Comparison of ENCODE assay signal across 10 mouse cellular contexts in the genomic region with DNA sequence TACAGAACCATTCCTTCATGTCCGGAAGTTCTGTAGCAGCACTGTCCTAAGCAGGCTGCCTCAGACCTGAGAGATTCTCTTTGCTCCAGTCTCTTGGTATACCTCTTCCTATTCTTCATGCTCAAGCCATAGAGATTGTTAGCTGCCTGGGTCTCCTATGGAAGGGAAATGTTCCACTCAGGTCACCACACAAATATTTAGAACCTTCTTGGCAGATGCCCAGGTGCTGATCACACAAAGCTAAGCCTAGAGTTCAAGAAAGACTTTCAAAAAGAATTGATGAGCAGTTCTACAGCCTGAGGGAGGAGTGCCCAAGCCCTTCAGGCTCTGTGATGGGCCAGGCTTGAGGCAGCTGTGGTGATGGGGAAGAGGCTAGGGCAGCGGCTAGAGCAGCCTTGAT. TPM values are rescaled to one million over a fixed set of nuclear protein-coding genes. Genes with fewer than 3 reads are reported as not detected.
DNase-seq lines count a peak whose midpoint lies in the region; ATAC-seq lines count a peak whose summit lies in the region.
"Had no signal": no experiment of that assay in that cellular context is flagged by ENCODE, and none has a peak within 500 bp of the region (broad histone marks: within the 10 kb centered on the region; RNA-seq: fewer than 3 reads in every experiment).

No protein-coding gene starts in this region.

- ATAC-seq in heart, embryonic 15.5 days (replicated peaks; ENCODE audit: insufficient number of reproducible peaks, insufficient read depth, low FRiP score, low read depth) = no peak
- ATAC-seq in hindbrain, embryonic 16.5 days = no peak
- no peak for ATAC-seq in erythroblast, adult 5-6 weeks (replicated peaks; ENCODE audit: low FRiP score, poor library complexity, severe bottlenecking)

- peaks cover 21% of the 10 kb centered on the region for H3K4me1 ChIP-seq in heart, embryonic 15.5 days (replicated peaks)
- H3K4me1 ChIP-seq in hindbrain, embryonic 16.5 days (ENCODE audit: control insufficient read depth, insufficient read depth, low read depth, low read length) = peaks cover 17% of the 10 kb centered on the region

- H3K4me2 ChIP-seq in heart, embryonic 15.5 days = peak overlapping the region; percentile 97
- peak overlapping the region; percentile 97 for H3K4me2 ChIP-seq in hindbrain, embryonic 16.5 days (ENCODE audit: low read length)

- no peak for DNase-seq in heart, adult 18-20 months
- peak; percentile 12 for DNase-seq in 3T3-L1 (ENCODE audit: low read depth, low spot score)
- DNase-seq in cerebellum, postnatal 10 days = peak; percentile 21 to 32
- no peak for DNase-seq in right cerebral cortex, adult 18-20 months
- no peak for DNase-seq in right cerebral cortex, postnatal 25 days

- no peaks in the 10 kb centered on the region for H3K9me3 ChIP-seq in heart, embryonic 15.5 days (replicated peaks)
- H3K9me3 ChIP-seq in hindbrain, embryonic 16.5 days (ENCODE audit: control insufficient read depth, low read length) = no peaks in the 10 kb centered on the region

- H3K27me3 ChIP-seq in heart, embryonic 15.5 days = peaks cover 13% of the 10 kb centered on the region; the same call in 1 of the 2 replicates
- no peaks in the 10 kb centered on the region for H3K27me3 ChIP-seq in hindbrain, embryonic 16.5 days (replicated peaks; ENCODE audit: control insufficient read depth, insufficient read depth, low read length)

- 74% methylated on average over 2 of the region's 2 CpGs for WGBS in heart, embryonic 15.5 days
- WGBS in hindbrain, embryonic 16.5 days = 72% methylated on average over 2 of the region's 2 CpGs

- no peak overlapping the region for H3K27ac ChIP-seq in heart, embryonic 15.5 days
- no peak overlapping the region for H3K27ac ChIP-seq in hindbrain, embryonic 16.5 days (ENCODE audit: low read depth, low read length)
- H3K27ac ChIP-seq: heart, adult 2 months; liver, embryonic 14.5 days had no signal

- H3K36me3 ChIP-seq in heart, embryonic 15.5 days = no peaks in the 10 kb centered on the region
- H3K36me3 ChIP-seq in hindbrain, embryonic 16.5 days (ENCODE audit: control insufficient read depth, insufficient read depth, low read length) = no peaks in the 10 kb centered on the region

- no peak overlapping the region for H3K9ac ChIP-seq in heart, embryonic 15.5 days
- peak overlapping the region; percentile 87 for H3K9ac ChIP-seq in hindbrain, embryonic 16.5 days (ENCODE audit: low read depth, low read length)
- H3K9ac ChIP-seq: liver, embryonic 14.5 days had no signal

- peak overlapping the region; percentile 88; the same call in 1 of the 2 replicates for H3K4me3 ChIP-seq in heart, embryonic 15.5 days
- peak overlapping the region; percentile 82 for H3K4me3 ChIP-seq in hindbrain, embryonic 16.5 days (ENCODE audit: low read length)

RNA-seq across cellular contexts. Expression of a gene that starts 2.4 kb away (rescaled TPM):
- polyA plus RNA-seq in heart, embryonic 15.5 days (2015; fragmentation: Nextera tagmentation; extraction: Ambion mirVana) = 6.9 and 11.4 TPM in 2 replicates
- 1 to 10 TPM; 2.2 to 2.6 TPM for total RNA-seq in heart, adult 18-20 months (2021)
- polyA plus RNA-seq in hindbrain, embryonic 16.5 days (2015; fragmentation: Nextera tagmentation; extraction: Ambion mirVana) = 65.9 and 68.7 TPM in 2 replicates
- not detected in 2 replicates for total RNA-seq in erythroblast, adult 5-6 weeks (2015; ENCODE audit: low replicate concordance)
- not detected in 2 replicates for total RNA-seq in erythroblast, adult 5-6 weeks (2017; ENCODE audit: low replicate concordance)

Comparison
In these comparisons a context has a peak if more than half of its experiments do, and no peak if none do; other contexts are left out.
1. DNase-seq: peak in 3T3-L1 (single experiment) and cerebellum, postnatal 10 days (2 of 2); none in heart, adult 18-20 months (0 of 2), right cerebral cortex, adult 18-20 months (single experiment) and right cerebral cortex, postnatal 25 days (single experiment).